Mouse (Mus musculus) adipocyte (in vitro differentiated cells): ENCODE measurements around the gene Gm45021.
A peak's percentile ranks its signal among the peaks of the same experiment; 100 is the strongest.

ENCODE experiments used
- DNase-seq: peaks from one replicate; pipeline ENCODE4 v3.0.0-alpha.2; 2016; ENCODE audit warnings: low spot score

Gene Gm45021

GRCm38 (mm10) chr6:48589194-48589750 is at the start of gene Gm45021:
Gene Gm45021, plus strand, starts transcription at chr6:48589610.
- no peak for DNase-seq

- no peak for DNase-seq
Measured at GRCm38 (mm10) chr6:48539860-48540259, 49.5 kb upstream of the Gm45021 start.

GRCm38 (mm10) chr6:48540721-48541120 is 48.7 kb upstream of the Gm45021 start:
- no peak for DNase-seq

- DNase-seq: peak; percentile 99
Measured at GRCm38 (mm10) chr6:48541560-48542450, 47.6 kb upstream of the Gm45021 start.

- no peak for DNase-seq
Measured at GRCm38 (mm10) chr6:48542631-48543030, 46.8 kb upstream of the Gm45021 start.

- peak; percentile 79 for DNase-seq
Measured at GRCm38 (mm10) chr6:48545251-48545650, 44.2 kb upstream of the Gm45021 start.

- DNase-seq: peak; percentile 76
Measured at GRCm38 (mm10) chr6:48546271-48546670, 43.1 kb upstream of the Gm45021 start.

GRCm38 (mm10) chr6:48546858-48547257 is 42.6 kb upstream of the Gm45021 start:
- peak; percentile 98 for DNase-seq

- peak; percentile 47 for DNase-seq
Measured at GRCm38 (mm10) chr6:48548314-48548713, 41.1 kb upstream of the Gm45021 start.

GRCm38 (mm10) chr6:48552918-48553317 is 36.5 kb upstream of the Gm45021 start:
- DNase-seq: peak; percentile 85

GRCm38 (mm10) chr6:48553819-48554218 is 35.6 kb upstream of the Gm45021 start:
- peak; percentile 34 for DNase-seq

GRCm38 (mm10) chr6:48554280-48555103 is 34.9 kb upstream of the Gm45021 start, which contains the start of gene Lrrc61:
Gene Lrrc61, plus strand, starts transcription at chr6:48554796.
- peak; percentile 99 for DNase-seq

- DNase-seq: peak; percentile 83
Measured at GRCm38 (mm10) chr6:48555104-48555890, 34.1 kb upstream of the Gm45021 start.

GRCm38 (mm10) chr6:48555956-48556355 is 33.5 kb upstream of the Gm45021 start:
- no peak for DNase-seq

- no peak for DNase-seq
Measured at GRCm38 (mm10) chr6:48565693-48566310, 23.6 kb upstream of the Gm45021 start.

GRCm38 (mm10) chr6:48566312-48566711 is 23.1 kb upstream of the Gm45021 start:
- peak; percentile 84 for DNase-seq

- peak; percentile 55 for DNase-seq
Measured at GRCm38 (mm10) chr6:48568036-48568984, 21.1 kb upstream of the Gm45021 start.

GRCm38 (mm10) chr6:48569065-48569807 is 20.2 kb upstream of the Gm45021 start:
- no peak for DNase-seq

- peak; percentile 44 for DNase-seq
Measured at GRCm38 (mm10) chr6:48572014-48572413, 17.4 kb upstream of the Gm45021 start.
